Mouse (Mus musculus) thymus, postnatal 14 days (tissue): ENCODE results near the gene Il1rap.

Experiments used
- DNase-seq: peaks from one replicate; pipeline ENCODE4 v3.0.0; 2021

Gene Il1rap

GRCm38 (mm10) chr16:26623141-26623540 is 41.6 kb downstream of the Il1rap start:
- DNase-seq: no peak

GRCm38 (mm10) chr16:26626065-26626464 is 44.6 kb downstream of the Il1rap start:
- DNase-seq: no peak

- no peak for DNase-seq
Measured at GRCm38 (mm10) chr16:26634800-26635199, 53.3 kb downstream of the Il1rap start.

DNA sequence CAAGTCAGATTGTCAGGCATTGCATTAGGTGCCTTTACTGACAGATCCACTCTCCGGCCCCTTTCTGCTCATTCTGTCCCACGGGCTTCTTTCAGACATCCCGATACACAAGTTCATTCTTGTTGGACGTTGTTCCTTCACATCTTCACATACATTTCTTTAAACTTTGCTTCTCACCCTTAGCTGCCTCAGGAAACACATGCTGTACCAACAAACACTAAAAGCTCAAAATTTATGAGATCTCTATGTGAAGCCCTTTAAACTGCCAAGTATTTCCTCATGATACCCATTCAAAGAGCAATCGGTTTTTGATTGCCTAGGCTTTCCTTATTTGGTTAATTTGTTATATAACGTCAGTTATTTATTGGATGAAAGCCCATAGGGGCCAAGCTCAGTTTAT is 61.6 kb downstream of the Il1rap start:
- no peak for DNase-seq

- no peak for DNase-seq
Measured at GRCm38 (mm10) chr16:26646066-26646465, 64.6 kb downstream of the Il1rap start.

DNA sequence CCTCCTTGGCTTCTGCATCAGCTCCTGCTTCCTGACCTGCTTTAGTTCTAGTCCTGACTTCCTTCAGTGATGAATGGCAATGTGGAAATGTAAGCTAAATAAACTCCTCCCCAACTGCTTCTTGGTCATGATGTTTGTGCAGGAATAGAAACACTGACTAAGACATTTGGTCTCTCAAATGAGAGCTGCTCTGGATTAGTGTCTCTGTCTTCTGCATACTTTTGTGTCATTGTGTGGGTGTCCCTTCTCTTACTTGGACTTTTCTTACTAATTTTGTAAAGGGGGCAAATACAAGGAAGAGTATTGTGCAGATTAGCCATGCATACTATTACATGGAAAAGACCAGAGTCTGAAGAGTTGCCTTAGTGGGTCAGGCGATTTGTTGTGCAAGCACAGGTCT is 65.5 kb downstream of the Il1rap start:
- DNase-seq: no peak

- DNase-seq: no peak
Measured at GRCm38 (mm10) chr16:26662722-26663436, 81.4 kb downstream of the Il1rap start.

GRCm38 (mm10) chr16:26666401-26666800 is 84.9 kb downstream of the Il1rap start:
- DNase-seq: no peak

DNA sequence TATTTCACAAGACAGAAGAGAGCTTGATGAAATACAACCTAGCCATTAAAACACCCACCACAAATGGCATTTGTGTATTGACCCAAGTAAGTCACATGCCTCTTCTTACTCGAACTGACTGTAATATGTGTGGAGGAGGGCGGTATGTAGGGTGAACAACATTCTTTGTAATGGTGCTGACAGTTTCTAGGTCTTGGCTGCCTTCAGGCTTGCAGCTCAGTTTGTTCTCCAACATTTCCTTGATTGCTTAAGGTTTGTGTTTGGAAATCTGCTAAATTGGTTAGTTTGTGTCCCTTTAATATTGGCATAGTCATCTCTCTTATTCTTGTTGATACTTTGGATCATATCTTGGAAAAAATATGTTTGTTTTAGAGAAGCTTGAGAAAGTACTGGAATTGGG is 87.6 kb downstream of the Il1rap start:
- DNase-seq: no peak

DNA sequence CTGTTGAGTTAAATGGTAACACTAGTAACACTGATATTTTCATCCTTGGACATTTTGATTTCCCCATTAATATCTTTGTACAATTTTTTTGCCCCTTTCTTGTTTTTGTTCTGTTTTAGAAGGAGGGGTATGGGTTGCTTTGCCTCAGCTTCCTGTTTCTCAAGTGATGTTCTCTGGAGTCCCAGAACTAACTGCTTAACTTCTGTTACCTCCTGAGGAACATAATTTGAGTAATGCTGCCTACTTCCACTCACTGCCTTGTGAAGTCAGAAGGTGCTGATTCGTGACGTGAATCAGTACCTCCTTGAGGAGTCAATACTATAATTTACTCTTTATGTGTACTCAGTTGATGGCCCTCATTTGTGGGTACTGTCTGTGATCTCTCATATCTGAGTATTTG is 98.9 kb downstream of the Il1rap start:
- no peak for DNase-seq

DNA sequence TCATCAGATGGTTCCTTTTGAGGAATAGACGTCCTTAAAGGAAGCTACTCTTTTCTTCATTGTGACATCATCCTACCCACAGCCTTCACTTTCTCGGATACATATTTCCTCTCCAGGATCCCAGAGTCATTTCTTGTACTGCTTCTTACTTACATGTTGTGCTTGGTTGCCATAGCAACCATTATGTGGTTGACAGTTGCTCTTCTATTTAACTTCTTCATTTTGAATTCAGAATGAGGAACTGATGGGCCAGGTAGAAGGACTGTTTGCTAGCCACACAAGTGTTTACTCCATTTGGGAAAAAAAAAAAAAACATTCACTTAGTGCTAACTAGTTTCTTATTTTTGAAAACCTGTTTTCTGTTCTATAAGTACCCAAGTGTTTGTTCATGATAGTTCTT is 108.3 kb downstream of the Il1rap start:
- DNase-seq: no peak

- no peak for DNase-seq
Measured at GRCm38 (mm10) chr16:26691294-26691693, 109.8 kb downstream of the Il1rap start.

DNA sequence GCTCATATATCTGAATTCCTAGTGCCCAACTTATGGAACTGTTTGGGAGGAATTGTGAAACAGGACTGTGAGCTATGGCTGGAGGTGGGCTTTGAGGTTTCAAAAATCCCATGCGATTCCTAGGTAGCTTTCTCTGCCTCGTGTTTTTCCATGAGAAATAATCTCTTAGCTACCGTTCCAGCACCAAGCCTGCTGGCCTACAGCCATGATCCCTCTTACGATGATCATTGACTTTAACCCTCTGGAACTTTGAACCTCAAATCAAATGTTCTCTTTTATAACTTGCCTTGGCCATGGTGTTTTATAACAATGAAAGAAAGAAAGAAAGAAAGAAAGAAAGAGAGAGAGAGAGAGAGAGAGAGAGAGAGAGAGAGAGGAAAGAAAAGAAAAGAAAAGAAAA is 116.6 kb downstream of the Il1rap start:
- no peak for DNase-seq

DNA sequence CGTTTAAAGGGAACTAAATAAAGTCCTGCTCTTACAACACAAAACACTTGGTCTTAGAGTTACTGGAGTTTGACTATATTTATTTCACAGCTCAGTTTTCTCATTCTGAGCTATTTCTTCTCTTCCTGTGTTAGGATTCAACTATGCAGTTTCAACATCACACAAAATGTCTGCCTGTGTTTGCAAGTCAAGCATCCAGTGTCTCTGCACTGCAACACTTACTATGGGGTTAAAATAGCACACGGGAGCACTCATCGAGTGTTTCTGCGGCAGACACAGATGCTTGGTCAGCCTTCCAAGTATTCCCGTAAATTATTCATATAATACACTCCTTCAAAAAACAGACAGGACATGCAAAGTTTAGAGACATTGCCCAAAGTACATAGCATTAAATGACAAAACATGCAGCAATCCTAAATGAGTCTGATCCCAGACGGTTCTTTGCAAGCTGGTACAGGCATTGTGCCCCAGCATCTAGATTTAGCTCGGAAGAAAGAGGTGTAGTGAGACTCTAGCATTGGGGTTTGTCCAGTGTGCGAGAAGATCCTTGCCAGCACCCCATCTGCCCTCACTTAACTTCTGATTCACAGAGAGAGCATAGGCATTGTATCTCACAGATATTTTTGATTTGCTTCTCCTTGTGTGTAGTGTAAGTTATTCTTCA is 119.1 kb downstream of the Il1rap start:
- no peak for DNase-seq

DNA sequence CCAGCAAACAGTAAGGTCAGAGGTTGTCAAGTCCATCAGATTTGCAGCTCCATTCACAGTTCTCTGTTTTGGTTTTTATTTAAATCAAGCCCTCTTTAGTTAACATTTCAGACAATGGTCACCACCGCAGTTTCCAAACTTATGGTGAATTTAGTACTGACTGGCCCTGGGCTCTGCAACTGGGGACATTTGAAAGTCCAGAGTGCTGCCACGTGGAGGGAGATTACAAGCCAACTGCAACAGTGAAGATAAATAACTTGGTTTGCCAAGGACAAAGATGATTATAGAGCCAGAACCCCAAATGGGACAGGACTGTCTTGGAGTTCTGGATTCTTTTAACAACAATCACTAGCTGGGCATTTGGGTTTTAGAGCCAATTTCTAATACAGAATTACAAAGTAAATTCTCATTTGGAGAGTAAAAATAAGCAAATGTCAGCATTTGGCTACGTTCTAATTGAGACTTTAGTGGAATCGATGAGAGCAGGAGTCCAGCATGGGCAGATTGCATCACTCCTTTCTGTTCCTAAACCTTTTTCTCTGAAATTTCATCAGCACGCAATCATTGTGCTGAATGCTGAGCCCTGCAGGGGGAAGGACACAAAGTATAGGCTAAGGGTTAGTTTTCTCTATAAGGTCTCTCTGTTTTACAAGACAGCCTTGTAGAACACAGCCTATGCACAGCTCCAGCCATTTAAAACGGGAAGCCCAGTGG is 124.3 kb downstream of the Il1rap start:
- DNase-seq: no peak

DNA sequence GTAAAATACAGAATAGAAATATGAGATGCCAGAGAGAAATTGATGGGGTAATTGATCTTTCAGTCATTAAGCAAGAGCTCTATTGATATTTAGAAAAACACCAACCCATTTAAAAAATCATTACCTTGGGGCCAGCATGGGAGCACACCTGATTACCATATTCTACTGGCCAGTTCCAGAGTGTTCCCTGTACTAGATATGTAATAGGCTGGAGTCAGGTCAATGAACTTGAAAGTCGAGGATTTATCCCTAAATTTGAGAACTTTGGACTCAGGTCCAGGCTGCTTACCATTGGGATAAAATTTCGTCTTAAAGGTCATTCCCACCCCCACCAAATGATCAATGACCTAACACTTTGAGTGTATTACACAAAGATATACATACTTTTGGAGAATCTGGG is 125.0 kb downstream of the Il1rap start:
- DNase-seq: no peak

DNA sequence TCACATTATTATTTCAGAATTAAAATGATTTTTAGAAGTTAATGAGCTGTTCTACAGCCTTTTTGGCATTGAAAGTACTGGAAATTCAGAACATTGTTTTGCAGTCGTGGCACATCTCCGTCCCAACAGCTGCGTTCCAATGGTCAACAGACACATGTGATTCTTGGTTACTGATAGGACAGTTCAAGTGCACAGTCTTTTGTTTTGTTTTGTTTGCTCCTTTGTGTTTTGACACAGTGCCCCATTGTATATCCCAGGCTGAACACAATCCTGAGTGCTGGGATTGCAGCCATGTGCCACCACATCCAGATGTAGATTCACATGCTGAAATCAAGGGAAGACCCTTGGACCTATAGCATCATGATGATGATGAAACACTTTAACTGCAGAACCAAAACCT is 129.4 kb downstream of the Il1rap start:
- no peak for DNase-seq

- no peak for DNase-seq
Measured at GRCm38 (mm10) chr16:26713538-26714316, 132.2 kb downstream of the Il1rap start.

DNA sequence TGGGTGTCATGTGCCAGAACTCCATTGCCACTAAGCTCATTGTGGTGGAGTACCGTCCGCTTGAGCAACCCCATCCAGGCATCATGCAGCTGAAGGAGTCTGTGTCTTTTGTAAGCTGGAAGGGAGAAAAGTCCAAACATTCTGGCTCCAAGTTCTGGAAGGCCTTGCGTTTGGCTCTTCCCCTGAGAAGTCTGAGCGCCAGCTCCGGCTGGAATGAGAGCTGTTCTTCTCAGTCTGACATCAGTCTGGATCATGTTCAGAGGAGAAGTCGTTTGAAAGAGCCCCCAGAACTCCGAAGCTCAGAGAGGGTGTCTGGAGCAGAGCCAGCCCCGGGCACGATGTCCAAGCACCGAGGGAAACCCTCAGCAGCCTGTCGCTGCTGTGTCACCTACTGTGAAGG is 141.0 kb downstream of the Il1rap start:
- no peak for DNase-seq

GRCm38 (mm10) chr16:26723952-26724747 is 142.6 kb downstream of the Il1rap start:
- no peak for DNase-seq

- no peak for DNase-seq
Measured at GRCm38 (mm10) chr16:26728139-26728538, 146.6 kb downstream of the Il1rap start.

- no peak for DNase-seq
Measured at GRCm38 (mm10) chr16:26730941-26731340, 149.4 kb downstream of the Il1rap start.
